Mouse (Mus musculus): ENCODE measurements at regions not wholly inside any gene's neighbourhood (a gene's known extent, or its start where the extent isn't known, plus 50 kb on each side); places are given as distances from the start of the nearest gene placed in this dataset.

- TF ChIP-seq CTCF (IDR thresholded peaks at IDR 0.05; ENCODE audit: insufficient read depth, low read depth, low read length) = no peak
- TF ChIP-seq POLR2A (IDR thresholded peaks at IDR 0.05; ENCODE audit: insufficient read depth, low read depth, low read length) = no peak
Observed at GRCm38 (mm10) chr8:126678004-126678751, 84.4 kb upstream of the Irf2bp2 start.

Measured in olfactory bulb, adult 2 months (tissue).